Mouse (Mus musculus) hindbrain, embryonic 16.5 days (tissue): ENCODE results near the gene Zfp869. TPM values are rescaled to one million over a fixed set of nuclear protein-coding genes. Genes with fewer than 3 reads are reported as not detected.
"Not testable (repeated sequence)": the region's sequence is repeated elsewhere in the genome, so short reads cannot be mapped to it uniquely, and the experiment has no call there.

Source experiments
- ATAC-seq: fragments of 200-750 bp; cut with Nextera tagmentation; 2 replicates; pipeline ENCODE4 v1.8.0; 2017; ENCODE audit warnings: moderate TSS enrichment, moderate library complexity
- H3K27ac ChIP-seq: fragments of 300-500 bp; sonication (generic); 2 replicates; pipeline ENCODE4 v1.5.1; 2014; ENCODE audit warnings: low read depth, mild to moderate bottlenecking, control low read depth, low read length, moderate library complexity
- H3K27me3 ChIP-seq: fragments of 300-500 bp; sonication (generic); replicated peaks from 2 replicates; pipeline ENCODE4 v1.6.1; 2014; ENCODE audit warnings: low read length; ENCODE audit not compliant: control insufficient read depth, insufficient read depth
- H3K36me3 ChIP-seq: fragments of 300-500 bp; sonication (generic); 2 replicates; pipeline ENCODE4 v1.6.1; 2014; ENCODE audit warnings: mild to moderate bottlenecking, low read length, moderate library complexity, mixed read lengths; ENCODE audit not compliant: control insufficient read depth, insufficient read depth
- H3K4me1 ChIP-seq: fragments of 300-500 bp; sonication (generic); 2 replicates; pipeline ENCODE4 v1.6.1; 2014; ENCODE audit warnings: low read depth, low read length; ENCODE audit not compliant: control insufficient read depth, insufficient read depth
- H3K4me2 ChIP-seq: fragments of 300-500 bp; sonication (generic); 2 replicates; pipeline ENCODE4 v1.6.1; 2014; ENCODE audit warnings: mild to moderate bottlenecking, low read length, control low read depth, moderate library complexity
- H3K4me3 ChIP-seq: fragments of 300-500 bp; sonication (generic); 2 replicates; pipeline ENCODE4 v1.5.1; 2014; ENCODE audit warnings: mild to moderate bottlenecking, low read length, control low read depth, moderate library complexity
- H3K9ac ChIP-seq: fragments of 300-500 bp; sonication (generic); 2 replicates; pipeline ENCODE4 v1.6.1; 2014; ENCODE audit warnings: low read depth, mild to moderate bottlenecking, control low read depth, low read length, moderate library complexity
- H3K9me3 ChIP-seq: fragments of 300-500 bp; sonication (generic); 2 replicates; pipeline ENCODE4 v1.6.1; 2014; ENCODE audit warnings: mild to moderate bottlenecking, low read length, moderate library complexity; ENCODE audit not compliant: control insufficient read depth
- WGBS: fragments of 180-500 bp; shearing (Covaris S2); extraction: QIAGEN DNeasy Blood & Tissue Kit; methylation state at CpG from one replicate; pipeline ENCODE4 v1.1.7; 2014; 5-methylcytosine and 5-hydroxymethylcytosine counted together
- polyA plus RNA-seq: library from polyadenylated mRNA; unstranded; fragments of >200 nt; fragmentation: Nextera tagmentation; extraction: Ambion mirVana; gene quantifications from 2 replicates; pipeline ENCODE4 v1.2.1, GENCODE M21; 2015

Gene Zfp869
- 24.2 and 26.7 TPM in 2 replicates for polyA plus RNA-seq

GRCm38 (mm10) chr8:69710624-69711023 lies at the start of gene Zfp869:
Zfp869 (minus strand) TSS chr8:69710724.
- not testable (repeated sequence) for H3K4me3 ChIP-seq, ATAC-seq, H3K9ac ChIP-seq, H3K27me3 ChIP-seq, H3K4me2 ChIP-seq, H3K9me3 ChIP-seq, H3K27ac ChIP-seq
- peaks cover 41% of the 10 kb centered on the region for H3K36me3 ChIP-seq
- H3K4me1 ChIP-seq, result peaks cover 22% of the 10 kb centered on the region
- 99% methylated on average over 9 of the region's 10 CpGs for WGBS

- Histone ChIP-seq H3K4me2 (no peak overlapping the region), H3K27me3 (no peaks in the 10 kb centered on the region), H3K4me1 (no peaks in the 10 kb centered on the region), H3K9me3 (no peaks in the 10 kb centered on the region), H3K27ac (no peak overlapping the region), H3K36me3 (peaks cover 12% of the 10 kb centered on the region; the same call in 1 of the 2 replicates), H3K4me3 (no peak overlapping the region), H3K9ac (no peak overlapping the region)
- no peak for ATAC-seq
- WGBS, result 95% methylated on average over 5 of the region's 5 CpGs
Observed at GRCm38 (mm10) chr8:69758316-69758715, 47.8 kb upstream of the Zfp869 start.

DNA sequence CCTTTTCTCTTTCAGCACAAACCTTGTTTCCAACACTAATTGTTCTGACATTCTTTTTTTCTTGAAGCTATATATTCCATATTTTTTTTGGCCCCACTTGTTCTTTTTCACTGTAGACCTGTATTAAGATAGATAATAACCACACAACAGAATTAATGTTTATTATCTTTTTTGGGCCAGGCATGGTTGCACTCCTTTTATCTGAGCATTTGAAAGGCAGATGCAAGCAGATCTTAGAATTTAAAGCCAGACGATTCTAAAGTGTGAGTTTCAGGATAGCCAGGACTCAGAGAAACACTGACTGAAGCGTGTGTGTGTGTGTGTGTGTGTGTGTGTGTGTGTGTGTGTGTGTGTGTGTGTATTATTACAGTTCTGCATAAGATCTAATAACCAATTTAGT lies 41.9 kb upstream of the Zfp869 start:
- Histone ChIP-seq H3K4me1 (peaks cover 10% of the 10 kb centered on the region), H3K4me3 (no peak overlapping the region), H3K36me3 (0 out of 2 replicates have a peak, but pooled peaks cover 2% of the 10 kb centered on the region), H3K27ac (no peak overlapping the region), H3K9me3 (no peaks in the 10 kb centered on the region), H3K27me3 (no peaks in the 10 kb centered on the region), H3K4me2 (no peak overlapping the region), H3K9ac (no peak overlapping the region)
- ATAC-seq, result no peak
- WGBS, result 90% methylated on average over 2 of the region's 2 CpGs

GRCm38 (mm10) chr8:69749544-69750454 lies 39.3 kb upstream of the Zfp869 start, which contains the start of gene Zfp963:
Zfp963 (minus strand) TSS chr8:69749970.
- no peaks in the 10 kb centered on the region for H3K27me3 ChIP-seq
- no peaks in the 10 kb centered on the region for H3K36me3 ChIP-seq
- peaks cover 10% of the 10 kb centered on the region for H3K4me1 ChIP-seq
- ATAC-seq, result peak; percentile 99
- no peaks in the 10 kb centered on the region for H3K9me3 ChIP-seq
- H3K4me3 ChIP-seq, result peak within 1 kb of the TSS; percentile 62
- 4% methylated on average over 40 of the region's 48 CpGs for WGBS
- H3K9ac ChIP-seq, result peak within 1 kb of the TSS; percentile 86
- peak within 1 kb of the TSS; percentile 98 for H3K27ac ChIP-seq
- H3K4me2 ChIP-seq, result peak within 1 kb of the TSS; percentile 63

GRCm38 (mm10) chr8:69741231-69741630 lies 30.7 kb upstream of the Zfp869 start:
- H3K4me1 ChIP-seq, result no peaks in the 10 kb centered on the region
- H3K4me2 ChIP-seq, result no peak overlapping the region
- no peak overlapping the region for H3K4me3 ChIP-seq
- no peak overlapping the region for H3K9ac ChIP-seq
- no peak overlapping the region for H3K27ac ChIP-seq
- peaks cover 2% of the 10 kb centered on the region for H3K36me3 ChIP-seq
- no peak for ATAC-seq
- 75% methylated on average over 2 of the region's 2 CpGs for WGBS
- H3K9me3 ChIP-seq, result no peaks in the 10 kb centered on the region
- no peaks in the 10 kb centered on the region for H3K27me3 ChIP-seq

DNA sequence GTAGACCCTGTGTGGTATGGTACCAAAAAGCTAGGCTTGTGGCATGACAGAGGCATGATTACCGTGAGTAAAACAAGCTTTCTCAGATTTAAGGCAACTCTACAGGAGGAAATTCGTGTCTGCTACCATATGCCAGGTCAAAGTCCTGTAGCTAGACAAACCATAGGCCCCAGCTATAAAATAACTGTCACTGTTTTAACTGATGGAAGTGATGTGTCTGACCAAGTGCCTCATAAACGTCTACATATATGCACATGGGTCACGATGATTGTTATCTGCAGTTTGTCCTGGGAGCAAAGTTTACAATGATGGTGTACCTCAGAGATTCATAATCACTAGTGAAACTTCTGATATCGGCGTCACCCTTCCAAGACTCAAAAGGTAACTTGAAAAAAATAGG lies 30.2 kb upstream of the Zfp869 start:
- no peaks in the 10 kb centered on the region for H3K9me3 ChIP-seq
- H3K4me2 ChIP-seq, result no peak overlapping the region
- WGBS, result 89% methylated on average over 6 of the region's 6 CpGs
- H3K27ac ChIP-seq, result no peak overlapping the region
- H3K36me3 ChIP-seq, result peaks cover 2% of the 10 kb centered on the region
- no peak overlapping the region for H3K4me3 ChIP-seq
- no peak for ATAC-seq
- H3K9ac ChIP-seq, result no peak overlapping the region
- H3K27me3 ChIP-seq, result no peaks in the 10 kb centered on the region
- H3K4me1 ChIP-seq, result no peaks in the 10 kb centered on the region

DNA sequence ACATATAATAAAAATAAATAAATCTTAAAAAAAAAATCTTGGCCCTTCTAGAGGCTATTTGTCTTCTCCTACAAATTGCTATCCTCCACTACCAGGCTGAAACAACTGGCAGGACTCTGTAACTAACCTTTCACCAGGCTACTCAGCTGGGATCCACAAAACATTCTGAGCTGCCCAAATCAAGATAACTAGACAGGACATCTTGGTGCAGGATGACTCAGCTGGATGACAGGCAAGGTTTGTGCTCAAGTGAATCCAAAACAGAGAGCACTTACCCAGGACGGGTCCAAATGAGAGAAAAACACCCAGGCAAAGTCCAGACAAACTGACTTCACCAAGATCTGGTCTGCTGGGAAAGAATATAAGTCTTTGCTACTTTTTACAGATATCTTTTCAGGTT lies 25.0 kb upstream of the Zfp869 start:
- Histone ChIP-seq H3K4me2 (no peak overlapping the region), H3K27me3 (no peaks in the 10 kb centered on the region), H3K9ac (no peak overlapping the region), H3K9me3 (no peaks in the 10 kb centered on the region), H3K4me3 (no peak overlapping the region), H3K36me3 (no peaks in the 10 kb centered on the region), H3K4me1 (no peaks in the 10 kb centered on the region), H3K27ac (no peak overlapping the region)
- WGBS, result 86% methylated on average over 1 of the region's 1 CpGs
- ATAC-seq, result no peak

DNA sequence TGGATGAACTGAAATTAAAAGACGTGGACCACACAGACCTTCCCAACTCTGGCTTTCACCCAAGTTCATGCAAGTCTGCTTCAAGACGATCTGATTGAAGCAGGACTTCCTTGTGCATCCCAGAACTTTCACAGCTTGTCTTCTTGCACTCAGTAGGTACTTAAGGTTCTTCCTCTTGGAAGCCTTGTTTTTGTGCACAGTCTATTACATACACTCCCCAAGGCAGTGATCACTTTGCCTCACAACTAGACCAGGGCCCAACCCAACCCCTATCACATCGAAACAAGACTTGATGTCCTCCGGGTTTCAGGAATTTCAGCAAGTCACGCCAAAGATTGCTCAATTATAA lies 6.7 kb upstream of the Zfp869 start:
- 49% methylated on average over 5 of the region's 5 CpGs for WGBS
- ATAC-seq, result peak; percentile 21

DNA sequence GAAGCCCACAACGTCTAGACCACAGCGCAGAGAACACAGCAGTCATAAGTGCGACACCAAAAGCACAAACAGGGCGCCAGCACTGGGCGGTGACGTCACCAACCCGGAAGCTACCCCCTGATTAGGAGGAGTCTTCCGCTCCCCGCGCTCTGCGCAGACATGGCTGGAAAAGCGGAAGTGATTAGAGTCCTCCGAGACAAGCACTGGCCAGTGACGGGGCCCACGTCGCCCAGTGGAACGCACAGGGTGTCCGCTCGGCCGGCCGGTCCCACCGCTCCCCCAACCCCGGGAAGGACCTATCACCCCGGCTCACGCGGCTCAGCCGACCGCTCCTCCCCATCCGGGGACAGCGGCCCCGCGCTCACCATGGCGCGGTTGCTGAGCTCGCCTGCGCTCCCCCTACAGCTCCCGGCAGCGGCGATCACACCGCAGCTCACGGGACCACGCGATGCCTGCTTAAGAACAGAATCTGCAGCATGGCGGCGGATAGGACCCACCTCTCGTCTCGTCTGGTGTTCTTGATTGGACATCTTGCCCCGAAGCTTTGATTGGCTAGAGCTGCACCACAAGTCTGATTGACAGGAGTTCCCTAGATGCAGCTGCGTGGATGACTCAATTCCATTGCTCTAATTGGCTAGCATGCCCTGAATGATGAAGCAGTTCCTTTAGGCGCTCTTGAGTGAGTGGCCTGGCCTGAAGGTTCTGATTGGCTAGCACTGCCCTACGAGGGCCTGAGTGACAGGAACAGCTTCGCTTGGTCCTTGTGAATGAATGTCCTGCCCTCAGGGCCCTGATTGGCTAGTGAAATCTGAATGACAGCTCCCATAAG lies 6.1 kb upstream of the Zfp869 start:
- H3K27ac ChIP-seq, result peak overlapping the region; percentile 100
- ATAC-seq, result peak; percentile 99
- peak overlapping the region; percentile 73 for H3K4me2 ChIP-seq
- no peaks in the 10 kb centered on the region for H3K36me3 ChIP-seq
- H3K4me3 ChIP-seq, result peak overlapping the region; percentile 96
- H3K4me1 ChIP-seq, result peaks cover 27% of the 10 kb centered on the region
- 0% methylated on average over 52 of the region's 52 CpGs for WGBS
- no peaks in the 10 kb centered on the region for H3K9me3 ChIP-seq
- peak overlapping the region; percentile 99 for H3K9ac ChIP-seq
- H3K27me3 ChIP-seq, result no peaks in the 10 kb centered on the region

More for the DNA sequence above, 6.7 kb upstream of the Zfp869 start:
- H3K4me3 ChIP-seq, result peak overlapping the region; percentile 40
- H3K9me3 ChIP-seq, result no peaks in the 10 kb centered on the region
- no peaks in the 10 kb centered on the region for H3K27me3 ChIP-seq
- peak overlapping the region; percentile 70 for H3K27ac ChIP-seq
- H3K9ac ChIP-seq, result peak overlapping the region; percentile 45
- H3K4me1 ChIP-seq, result peaks cover 27% of the 10 kb centered on the region
- H3K36me3 ChIP-seq, result no peaks in the 10 kb centered on the region
- H3K4me2 ChIP-seq, result peak overlapping the region; percentile 73
